Mouse (Mus musculus) embryonic fibroblast, embryonic 13.5 days (primary cell): ENCODE data around the gene Eml2.

ENCODE experiments used
- CTCF ChIP-seq: IDR thresholded peaks from 2 replicates; pipeline ENCODE4 v1.5.1; 2011; ENCODE audit warnings: mild to moderate bottlenecking, control low read depth, low read length, moderate library complexity, borderline replicate concordance; ENCODE audit not compliant: insufficient read depth
- POLR2A ChIP-seq: IDR thresholded peaks from 2 replicates; pipeline ENCODE4 v1.6.1; 2011; ENCODE audit warnings: low read depth, mild to moderate bottlenecking, control low read depth, low read length, moderate library complexity

- TF ChIP-seq POLR2A = no peak
- no peak for TF ChIP-seq CTCF
These were observed 45.6 kb upstream of the Eml2 start for GRCm38 (mm10) chr7:19130657-19131056.
